In the genomic region with DNA sequence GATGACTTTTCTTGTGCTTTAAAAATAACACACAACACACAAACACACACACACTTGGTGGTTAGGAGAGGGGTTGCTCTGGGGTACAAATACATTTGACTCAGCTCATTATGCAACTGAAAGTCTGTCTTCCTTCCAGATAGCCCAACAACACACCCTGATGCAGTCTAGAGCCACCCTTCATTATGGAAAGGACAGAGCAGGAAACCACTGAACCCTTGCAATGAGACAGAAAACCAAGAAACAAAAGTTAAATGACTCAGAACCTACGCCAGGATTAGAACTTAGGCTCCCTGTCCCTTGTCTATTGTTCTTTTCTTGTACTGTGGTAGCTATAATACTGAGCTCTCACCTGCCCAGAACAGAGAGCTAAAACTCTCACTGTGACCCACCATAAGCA, we compare ENCODE assay signal across 24 mouse cellular contexts.
"Had no signal": no experiment of that assay in that cellular context is flagged by ENCODE, and none has a peak within 500 bp of the region (broad histone marks: within the 10 kb centered on the region; RNA-seq: fewer than 3 reads in every experiment).

No protein-coding gene starts in this region.

- H3K9me3 ChIP-seq: heart, embryonic 10.5 days; heart, embryonic 12.5 days; hindbrain, embryonic 12.5 days; intestine, embryonic 15.5 days; kidney, embryonic 15.5 days; limb, embryonic 13.5 days; limb, embryonic 15.5 days; liver, embryonic 12.5 days had no signal

- H3K36me3 ChIP-seq: heart, embryonic 10.5 days; heart, embryonic 12.5 days; hindbrain, embryonic 12.5 days; intestine, embryonic 15.5 days; kidney, embryonic 15.5 days; limb, embryonic 13.5 days; limb, embryonic 15.5 days; liver, embryonic 12.5 days had no signal

- H3K4me2 ChIP-seq: heart, embryonic 12.5 days; hindbrain, embryonic 12.5 days; hindbrain, embryonic 14.5 days; intestine, embryonic 15.5 days; kidney, embryonic 15.5 days; limb, embryonic 13.5 days; limb, embryonic 15.5 days; liver, embryonic 12.5 days had no signal

- H3K4me3 ChIP-seq: heart, embryonic 10.5 days; heart, embryonic 12.5 days; hindbrain, embryonic 12.5 days; intestine, embryonic 15.5 days; kidney, embryonic 15.5 days; limb, embryonic 13.5 days; limb, embryonic 15.5 days; liver, embryonic 12.5 days had no signal

- H3K27ac ChIP-seq: heart, embryonic 10.5 days; hindbrain, embryonic 12.5 days; hindbrain, embryonic 14.5 days; intestine, embryonic 15.5 days; kidney, embryonic 15.5 days; kidney, postnatal 0 days; limb, embryonic 13.5 days; limb, embryonic 15.5 days; liver, embryonic 12.5 days; liver, embryonic 14.5 days had no signal

- H3K27me3 ChIP-seq: heart, embryonic 12.5 days; hindbrain, embryonic 12.5 days; intestine, embryonic 15.5 days; kidney, embryonic 15.5 days; limb, embryonic 13.5 days; limb, embryonic 15.5 days; liver, embryonic 12.5 days had no signal

- DNase-seq: gastrocnemius, postnatal 14 days; gastrocnemius, postnatal 36 days; heart, postnatal 10 days; kidney, adult 18-20 months; kidney, adult 9 months; kidney, postnatal 14 days; kidney, postnatal 36 days; layer of hippocampus, adult 9-11 months; layer of hippocampus, postnatal 36 days; left cerebral cortex, postnatal 4 days had no signal

- H3K4me1 ChIP-seq: heart, embryonic 10.5 days; hindbrain, embryonic 12.5 days; intestine, embryonic 15.5 days; kidney, embryonic 15.5 days; limb, embryonic 13.5 days; limb, embryonic 15.5 days; liver, embryonic 12.5 days had no signal

- H3K9ac ChIP-seq: heart, embryonic 12.5 days; hindbrain, embryonic 12.5 days; hindbrain, embryonic 14.5 days; intestine, embryonic 15.5 days; kidney, embryonic 15.5 days; limb, embryonic 13.5 days; limb, embryonic 15.5 days; liver, embryonic 12.5 days; liver, embryonic 14.5 days had no signal

- ATAC-seq: hindbrain, embryonic 16.5 days; inflammation-experienced regulatory T-cells, adult 6 months; intestine, embryonic 15.5 days; intestine, postnatal 0 days; liver, embryonic 12.5 days had no signal
